Mouse (Mus musculus) layer of hippocampus, adult 9-10 months (tissue): ENCODE measurements at regions not wholly inside any gene's neighbourhood (a gene's known extent, or its start where the extent isn't known, plus 50 kb on each side); places are given as distances from the start of the nearest gene placed in this dataset.

Source experiments
- DNase-seq: peaks from one replicate; pipeline ENCODE4 v3.0.0; 2022; ENCODE audit warnings: low spot score

- DNase-seq: no peak
These were observed 1561.2 kb upstream of the Zeb2 start for GRCm38 (mm10) chr2:46678366-46678765.

- no peak for DNase-seq
These were observed 1552.5 kb upstream of the Zeb2 start for GRCm38 (mm10) chr2:46669517-46670291.

- DNase-seq: no peak
These were observed 1549.8 kb upstream of the Zeb2 start for GRCm38 (mm10) chr2:46666990-46667337.

GRCm38 (mm10) chr2:46666084-46666989 lies 1549.1 kb upstream of the Zeb2 start:
- no peak for DNase-seq

GRCm38 (mm10) chr2:46661876-46662275 lies 1544.7 kb upstream of the Zeb2 start:
- no peak for DNase-seq

- no peak for DNase-seq
These were observed 1543.4 kb upstream of the Zeb2 start for GRCm38 (mm10) chr2:46660577-46660976.

GRCm38 (mm10) chr2:46655289-46655688 lies 1538.1 kb upstream of the Zeb2 start:
- DNase-seq: no peak

- no peak for DNase-seq
These were observed 1535.4 kb upstream of the Zeb2 start for GRCm38 (mm10) chr2:46652616-46653015.

- no peak for DNase-seq
These were observed 1529.2 kb upstream of the Zeb2 start for GRCm38 (mm10) chr2:46646366-46646765.

- no peak for DNase-seq
These were observed 1492.0 kb upstream of the Zeb2 start for GRCm38 (mm10) chr2:46609217-46609616.

GRCm38 (mm10) chr2:46581773-46582172 lies 1464.6 kb upstream of the Zeb2 start:
- no peak for DNase-seq

- DNase-seq: no peak
These were observed 1453.2 kb upstream of the Zeb2 start for GRCm38 (mm10) chr2:46570416-46570815.

GRCm38 (mm10) chr2:46533395-46533794 lies 1416.2 kb upstream of the Zeb2 start:
- DNase-seq: no peak

GRCm38 (mm10) chr2:46530686-46531085 lies 1413.5 kb upstream of the Zeb2 start:
- DNase-seq: no peak

GRCm38 (mm10) chr2:46525223-46525622 lies 1408.0 kb upstream of the Zeb2 start:
- DNase-seq: no peak

GRCm38 (mm10) chr2:46524625-46525024 lies 1407.4 kb upstream of the Zeb2 start:
- DNase-seq: no peak

GRCm38 (mm10) chr2:46521147-46521965 lies 1404.2 kb upstream of the Zeb2 start:
- DNase-seq: no peak

GRCm38 (mm10) chr2:46512237-46513028 lies 1395.2 kb upstream of the Zeb2 start:
- no peak for DNase-seq

GRCm38 (mm10) chr2:46506951-46507350 lies 1389.8 kb upstream of the Zeb2 start:
- DNase-seq: no peak

GRCm38 (mm10) chr2:46503074-46503473 lies 1385.9 kb upstream of the Zeb2 start:
- DNase-seq: no peak

GRCm38 (mm10) chr2:46492299-46492698 lies 1375.1 kb upstream of the Zeb2 start:
- no peak for DNase-seq

- DNase-seq: no peak
These were observed 1373.9 kb upstream of the Zeb2 start for GRCm38 (mm10) chr2:46491081-46491480.
